Mouse (Mus musculus) large intestine, adult 2 months (tissue): ENCODE measurements around the gene Slc6a11. TPM values are rescaled to one million over a fixed set of nuclear protein-coding genes. Genes with fewer than 3 reads are reported as not detected.

Source experiments
- DNase-seq: peaks from one replicate; pipeline ENCODE4 v3.0.0-alpha.2; 2012; ENCODE audit warnings: low read depth, low spot score
- WGBS: fragments of 180-500 bp; shearing (Covaris S2); methylation state at CpG from one replicate; pipeline ENCODE4 v1.1.7; 2018; 5-methylcytosine and 5-hydroxymethylcytosine counted together
- polyA plus RNA-seq: library from polyadenylated mRNA; depleted of rRNA; stranded (reverse); fragments of >200 nt; gene quantifications from 2 replicates; pipeline ENCODE4 v1.2.3, GENCODE M21; 2012; rRNA removed

Slc6a11 gene
- polyA plus RNA-seq, 1 experiment = 0.29 TPM

DNA sequence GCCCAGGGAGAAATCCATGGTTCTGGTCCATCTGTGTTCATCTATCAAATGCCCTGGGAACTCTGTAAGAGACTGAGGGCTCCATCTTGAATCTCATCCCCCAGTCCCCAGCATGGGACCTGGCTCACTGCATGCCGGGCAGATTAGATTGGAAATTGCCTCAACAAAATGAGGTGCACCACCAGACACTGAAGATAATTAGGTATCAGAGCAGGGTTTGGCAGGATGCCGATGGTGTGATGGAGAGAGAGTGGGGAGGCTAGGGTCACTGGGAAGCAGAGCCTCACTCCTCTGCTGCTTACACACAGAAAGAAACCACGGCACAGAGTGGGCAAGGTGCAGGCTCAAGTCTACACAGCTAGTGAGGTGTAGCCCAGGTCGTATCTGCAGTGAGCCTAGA, 164.0 kb downstream of the Slc6a11 start:
- WGBS = 85% methylated on average over 4 of the region's 4 CpGs
- no peak for DNase-seq

DNA sequence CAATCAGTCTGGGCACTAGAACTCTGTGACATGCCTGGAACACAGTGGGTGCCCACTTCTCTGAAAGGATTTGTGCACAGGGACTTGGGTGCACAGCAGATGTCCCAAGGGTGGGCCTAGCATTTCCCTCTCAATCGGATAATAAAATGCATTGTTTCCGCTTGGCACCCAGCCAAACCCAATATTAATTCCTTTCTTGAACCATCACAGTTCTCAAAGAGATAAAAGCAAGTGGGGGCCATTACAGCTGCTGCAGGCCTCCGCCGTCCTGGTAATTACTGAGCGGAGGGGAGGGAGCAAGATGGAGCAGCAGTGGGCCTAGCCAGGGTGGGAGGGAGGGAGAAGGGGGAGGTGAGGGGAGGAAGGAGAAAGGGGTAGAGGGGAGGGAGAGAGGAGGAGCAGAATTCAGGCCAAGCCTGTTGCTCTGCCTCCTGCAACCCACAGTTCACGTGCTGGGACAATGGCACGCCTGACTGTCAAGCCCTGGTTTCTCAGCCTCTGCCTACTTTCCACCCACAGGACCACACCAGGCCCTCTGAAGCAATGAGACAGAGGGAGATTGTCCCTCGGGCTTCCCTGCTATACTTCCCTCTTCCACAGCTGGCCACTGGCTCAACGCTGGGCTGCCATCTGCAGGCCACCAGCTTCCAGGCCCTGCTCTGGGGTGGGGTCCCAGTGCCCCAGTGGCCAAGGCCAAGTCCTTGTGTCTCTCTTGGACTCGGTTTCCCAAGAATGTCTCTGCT, 166.4 kb downstream of the Slc6a11 start:
- no peak for DNase-seq
- WGBS = 30% methylated on average over 10 of the region's 10 CpGs

Other genes starting within 250 kb of the Slc6a11 start
- 0.22 and 0.32 TPM in 2 replicates for gene Atp2b2, start 88.6 kb upstream of the Slc6a11 start, polyA plus RNA-seq
- 0.17 and 0.37 TPM in 2 replicates for gene Slc6a1, start 151.4 kb downstream of the Slc6a11 start, polyA plus RNA-seq